Mouse (Mus musculus): ENCODE data around the gene Plcz1. TPM values are rescaled to one million over a fixed set of nuclear protein-coding genes. Genes with fewer than 3 reads are reported as not detected.

The Plcz1 gene
- polyA plus RNA-seq (2021) = not detected

DNA sequence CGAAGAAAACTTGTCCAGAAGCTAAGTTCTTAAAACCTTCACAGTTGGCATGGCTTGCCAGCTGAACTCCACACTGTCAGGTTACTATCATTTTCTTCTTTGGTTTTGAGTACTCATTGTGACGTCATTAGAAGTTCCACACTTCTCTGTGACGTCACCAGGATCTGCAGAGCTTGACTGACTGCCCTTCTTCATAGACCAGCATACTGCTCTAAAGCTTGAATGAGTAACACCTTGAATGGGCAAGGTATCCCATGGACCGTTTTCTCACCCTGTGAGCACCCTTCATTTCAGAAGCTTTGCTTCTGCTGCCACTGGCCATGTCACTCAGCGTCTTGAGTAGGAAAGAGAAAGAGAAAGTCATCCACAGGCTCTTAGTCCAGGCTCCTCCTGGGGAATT, at the start of gene Plcz1:
Gene Plcz1 (minus strand): TSS at position 101 of the 400 bp plus-strand sequence.
- in situ Hi-C loops (cut with MboI; ENCODE audit: low pct_unique_long_range_greater_than_20kb) = no loop called here
- TF ChIP-seq CTCF (IDR thresholded peaks at IDR 0.05) = no peak
- ATAC-seq = no peak
- no peaks in the 10 kb centered on the region for H3K27me3 ChIP-seq
- CTCF ChIA-PET = interaction anchor here (1.2 kb wide), 2 partner anchors 9 to 23 kb away, joined by 3 to 4 read pairs; no protein-coding TSS in a partner anchor
- DNase-seq (ENCODE audit: low read depth, low spot score) = no peak
- POLR2A ChIA-PET = no interaction called here

DNA sequence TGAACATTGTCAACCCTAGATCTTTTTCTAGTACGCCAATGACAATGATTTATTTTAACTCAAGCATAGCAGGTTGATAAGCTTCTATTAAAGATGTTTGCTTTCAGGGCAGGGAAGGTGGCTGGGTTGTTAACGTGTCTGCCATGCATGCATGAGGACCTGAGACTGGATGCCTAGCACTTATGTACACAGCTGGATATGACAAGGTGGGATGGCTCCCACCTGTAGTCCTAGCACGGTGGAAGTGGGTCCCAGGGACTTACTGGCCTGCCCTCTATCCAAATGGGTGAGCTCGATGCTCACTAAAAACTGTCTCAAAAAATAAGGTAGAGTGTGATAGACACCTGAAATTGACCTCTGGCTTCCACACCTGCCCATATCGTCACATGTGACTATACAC, 48.6 kb upstream of the Plcz1 start:
- H3K27me3 ChIP-seq = no peaks in the 10 kb centered on the region
- DNase-seq (ENCODE audit: low read depth, low spot score) (no peak), ATAC-seq (no peak)
- ChIA-PET CTCF (interaction anchor here (2.2 kb wide), 1 partner anchor 8 kb away, joined by 5 read pairs; no protein-coding TSS in a partner anchor), POLR2A (no interaction called here)
- in situ Hi-C loops (cut with MboI; ENCODE audit: low pct_unique_long_range_greater_than_20kb) = no loop called here
- no peak for TF ChIP-seq CTCF (IDR thresholded peaks at IDR 0.05)

DNA sequence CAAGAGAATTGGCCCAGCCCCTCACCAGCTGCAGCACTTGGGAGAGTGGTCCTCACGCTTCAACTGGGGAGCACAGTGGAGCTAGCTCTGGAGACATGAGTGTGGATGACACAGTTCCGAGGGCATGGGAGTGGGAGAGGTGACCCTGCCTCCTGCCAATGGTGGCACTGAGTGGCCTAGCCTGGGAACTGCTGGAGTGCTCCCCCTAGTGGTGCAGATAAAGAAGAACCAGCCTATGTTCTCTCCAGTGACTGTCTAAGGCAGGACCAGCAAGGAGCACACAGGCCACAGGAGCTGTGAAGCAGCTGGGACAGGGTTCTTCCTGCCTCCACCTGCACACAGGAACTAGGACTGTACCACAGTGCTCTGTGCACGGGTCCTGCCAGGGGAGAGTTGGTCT, 40.5 kb upstream of the Plcz1 start:
- ATAC-seq = no peak
- DNase-seq (ENCODE audit: low read depth, low spot score) = no peak
- H3K27me3 ChIP-seq = no peaks in the 10 kb centered on the region
- CTCF ChIA-PET = interaction anchor here (0.7 to 1.2 kb wide), 2 partner anchors 9 to 279 kb away, joined by 3 to 5 read pairs; no protein-coding TSS in a partner anchor
- in situ Hi-C loops (cut with MboI; ENCODE audit: low pct_unique_long_range_greater_than_20kb) = no loop called here
- POLR2A ChIA-PET = interaction anchor here (0.5 kb wide), 1 partner anchor 223 kb away, joined by 3 read pairs; no protein-coding TSS in a partner anchor
- peak; percentile 28 for TF ChIP-seq CTCF (IDR thresholded peaks at IDR 0.05)

DNA sequence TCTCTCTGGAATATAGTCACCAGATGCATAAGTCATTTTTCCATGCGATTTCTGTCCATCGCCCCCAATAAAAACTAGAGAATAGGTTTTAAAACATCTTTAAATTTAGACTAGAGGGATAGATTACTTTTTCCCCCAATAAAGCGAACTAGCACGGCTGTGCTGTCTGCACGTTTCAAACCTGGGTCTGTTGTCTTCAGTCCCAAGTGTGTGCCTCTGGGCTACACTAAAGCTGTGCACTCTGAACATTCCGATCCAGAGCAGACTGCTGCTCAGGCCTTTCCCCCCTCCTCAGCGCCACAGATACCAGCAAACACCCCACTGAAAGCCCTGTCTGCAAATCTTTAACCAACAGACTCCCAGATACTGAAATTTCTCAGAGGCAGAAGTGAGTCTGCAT, 39.7 kb upstream of the Plcz1 start:
- in situ Hi-C loops (cut with MboI; ENCODE audit: low pct_unique_long_range_greater_than_20kb) = no loop called here
- no peak for TF ChIP-seq CTCF (IDR thresholded peaks at IDR 0.05)
- ATAC-seq (no peak), DNase-seq (ENCODE audit: low read depth, low spot score) (no peak)
- no peaks in the 10 kb centered on the region for H3K27me3 ChIP-seq
- POLR2A ChIA-PET = no interaction called here
- CTCF ChIA-PET = interaction anchor here (1.2 kb wide), 1 partner anchor 9 kb away, joined by 5 read pairs; no protein-coding TSS in a partner anchor

DNA sequence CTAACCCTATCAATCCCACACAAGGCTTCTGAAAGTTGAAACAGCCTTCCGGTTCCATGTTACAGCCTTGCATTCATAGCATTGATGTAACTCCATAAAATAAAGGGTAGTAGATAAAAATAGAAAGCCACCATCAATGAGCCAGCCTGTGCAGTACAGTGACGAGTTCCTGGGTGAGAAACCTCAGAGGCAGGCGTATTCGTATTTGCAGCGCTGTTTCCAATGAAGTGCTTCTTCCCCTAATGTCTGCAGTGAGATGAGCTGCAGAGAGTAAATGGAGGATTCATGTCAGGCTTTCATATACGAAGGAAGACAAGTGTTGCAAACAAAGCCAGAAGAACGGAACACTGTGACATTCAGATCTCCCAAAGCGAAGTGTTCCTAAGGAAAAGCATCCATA, 27.9 kb upstream of the Plcz1 start:
- POLR2A ChIA-PET = no interaction called here
- CTCF ChIA-PET = no interaction called here
- ATAC-seq = no peak
- in situ Hi-C loops (cut with MboI; ENCODE audit: low pct_unique_long_range_greater_than_20kb) = no loop called here
- no peak for DNase-seq (ENCODE audit: low read depth, low spot score)
- peaks cover 4% of the 10 kb centered on the region for H3K27me3 ChIP-seq
- no peak for TF ChIP-seq CTCF (IDR thresholded peaks at IDR 0.05)

DNA sequence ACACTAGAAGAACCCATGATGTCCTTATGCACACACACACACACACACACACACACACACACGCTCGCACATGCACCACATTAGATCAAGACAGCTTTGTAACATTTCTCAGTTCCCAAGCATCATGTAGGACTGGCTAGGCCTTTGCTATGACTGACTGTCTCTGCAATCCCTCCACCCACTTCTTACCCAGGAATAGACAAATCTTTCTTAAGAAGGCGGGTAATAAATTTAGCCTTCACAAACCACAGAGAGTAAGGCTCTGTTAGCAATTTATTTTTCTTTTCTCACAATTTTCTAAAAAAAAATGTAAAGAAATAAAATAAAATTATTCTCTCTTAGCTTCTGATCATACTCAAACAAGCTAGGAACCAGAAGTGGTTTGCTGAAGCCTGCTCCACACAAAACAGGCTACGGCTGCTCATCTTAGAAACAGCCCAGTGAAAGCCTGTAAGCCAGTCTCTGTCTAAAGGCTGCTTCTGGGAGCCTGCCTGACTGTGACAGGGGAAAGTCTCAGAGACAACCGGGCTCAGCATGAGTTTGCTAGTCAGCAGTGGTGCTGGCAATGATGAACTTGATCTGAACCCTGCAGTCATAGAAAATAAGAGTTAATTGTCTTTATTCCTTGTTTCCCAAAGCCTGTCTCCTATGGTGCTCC, 13.1 kb upstream of the Plcz1 start:
- in situ Hi-C loops (cut with MboI; ENCODE audit: low pct_unique_long_range_greater_than_20kb) = no loop called here
- H3K27me3 ChIP-seq = no peaks in the 10 kb centered on the region
- no peak for ATAC-seq
- CTCF ChIA-PET = interaction anchor here (1.1 kb wide), 1 partner anchor 10 kb away, joined by 3 read pairs; no protein-coding TSS in a partner anchor
- POLR2A ChIA-PET = no interaction called here
- no peak for DNase-seq (ENCODE audit: low read depth, low spot score)
- no peak for TF ChIP-seq CTCF (IDR thresholded peaks at IDR 0.05)

DNA sequence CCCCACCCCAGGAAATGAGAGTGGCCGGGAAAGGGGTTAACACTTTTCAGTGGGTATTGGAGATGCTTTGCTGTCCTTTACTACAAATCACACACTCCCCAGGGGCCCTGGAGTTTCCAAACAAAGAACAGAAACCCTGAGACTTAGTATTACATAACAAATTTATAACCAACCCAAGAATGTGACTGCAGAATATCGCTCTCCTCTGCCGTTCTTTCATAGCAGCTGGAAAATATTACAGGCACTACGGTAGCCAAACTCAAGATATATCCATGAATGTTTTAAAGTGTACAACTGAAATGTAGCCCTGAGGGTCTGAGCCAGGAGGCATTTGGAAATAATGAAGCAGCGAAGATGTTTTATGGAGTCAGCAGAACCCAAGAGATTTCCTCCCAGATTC, 10.2 kb upstream of the Plcz1 start:
- DNase-seq (ENCODE audit: low read depth, low spot score) = no peak

DNA sequence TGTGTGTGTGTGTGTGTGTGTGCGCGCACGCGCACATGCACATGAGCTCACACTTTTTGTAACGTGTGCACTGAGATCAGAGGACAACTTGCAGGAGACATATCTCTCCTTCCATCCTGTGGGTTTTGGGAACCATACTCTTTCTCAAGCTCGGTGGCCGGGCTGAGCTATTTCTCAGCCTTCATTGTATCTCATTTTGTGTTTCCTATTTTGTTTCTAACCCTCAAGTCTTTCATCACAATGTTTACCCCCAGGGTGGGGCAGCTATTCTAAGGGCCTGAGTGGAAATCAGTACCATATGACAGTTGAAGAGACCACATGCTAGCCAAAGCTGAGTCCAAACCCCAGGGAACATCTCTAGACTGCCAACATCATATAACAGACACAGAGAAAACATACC, 305 bp downstream of the Plcz1 start, which contains the start of gene Capza3:
Gene Capza3 (plus strand): TSS at position 301 of the 400 bp plus-strand sequence.
- no peak for TF ChIP-seq CTCF (IDR thresholded peaks at IDR 0.05)
- POLR2A ChIA-PET = interaction anchor here (0.9 kb wide), 1 partner anchor 243 kb away, joined by 14 read pairs; no protein-coding TSS in a partner anchor
- DNase-seq (ENCODE audit: low read depth, low spot score) (no peak), ATAC-seq (no peak)
- no peaks in the 10 kb centered on the region for H3K27me3 ChIP-seq
- in situ Hi-C loops (cut with MboI; ENCODE audit: low pct_unique_long_range_greater_than_20kb) = no loop called here
- CTCF ChIA-PET = interaction anchor here (1.2 kb wide), 1 partner anchor 22 kb away, joined by 3 read pairs; no protein-coding TSS in a partner anchor

More for the DNA sequence above, 10.2 kb upstream of the Plcz1 start:
- ChIA-PET CTCF (interaction anchor here (0.6 to 1.2 kb wide), 2 partner anchors 13 to 33 kb away, joined by 3 read pairs; no protein-coding TSS in a partner anchor), POLR2A (no interaction called here)
- no peak for TF ChIP-seq CTCF (IDR thresholded peaks at IDR 0.05)
- in situ Hi-C loops (cut with MboI; ENCODE audit: low pct_unique_long_range_greater_than_20kb) = no loop called here
- H3K27me3 ChIP-seq = no peaks in the 10 kb centered on the region
- no peak for ATAC-seq

DNA sequence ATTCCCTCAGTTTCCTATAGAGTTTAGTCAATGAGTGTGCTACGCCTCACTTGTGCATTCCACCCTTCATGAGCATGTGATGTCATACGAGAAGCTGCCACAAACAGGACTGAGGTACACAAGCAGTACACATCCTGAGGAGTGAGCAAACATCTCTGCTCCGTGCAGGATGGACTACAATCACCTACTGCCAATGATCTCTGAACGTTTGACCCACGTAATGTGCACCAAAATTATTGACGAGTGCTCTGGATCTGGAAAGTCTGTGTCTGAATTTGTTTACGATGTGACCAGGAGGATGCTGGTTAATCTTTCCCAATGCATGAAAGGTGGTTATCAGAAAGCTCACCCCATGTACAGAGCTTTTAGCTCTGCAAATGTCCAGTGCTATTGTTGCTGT, 16.9 kb downstream of the Plcz1 start:
- in situ Hi-C loops (cut with MboI; ENCODE audit: low pct_unique_long_range_greater_than_20kb) = no loop called here
- no peak for TF ChIP-seq CTCF (IDR thresholded peaks at IDR 0.05)
- no peak for DNase-seq (ENCODE audit: low read depth, low spot score)
- H3K27me3 ChIP-seq = no peaks in the 10 kb centered on the region
- CTCF ChIA-PET = interaction anchor here (1.8 kb wide), 1 partner anchor 39 kb away, joined by 4 read pairs; no protein-coding TSS in a partner anchor
- POLR2A ChIA-PET = no interaction called here
- no peak for ATAC-seq

DNA sequence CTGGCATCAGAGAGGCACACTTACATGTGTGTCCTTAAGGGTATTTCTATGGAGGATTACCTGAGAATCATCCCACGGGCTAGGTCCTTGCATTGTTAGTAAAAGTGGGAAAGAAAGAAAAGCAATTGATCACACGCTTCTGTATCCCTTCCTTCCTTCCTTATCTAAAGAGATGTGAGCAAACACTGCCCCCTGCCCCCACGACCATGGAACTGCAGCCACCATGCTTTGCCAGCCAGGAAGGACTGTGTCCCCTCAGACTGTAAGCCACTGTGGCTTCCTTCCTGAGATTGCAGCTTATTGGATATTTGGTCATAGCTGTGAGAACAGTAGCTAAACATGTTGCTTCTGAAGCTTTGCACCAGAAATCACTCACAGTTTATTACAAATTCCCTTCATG, 36.1 kb downstream of the Plcz1 start:
- POLR2A ChIA-PET = no interaction called here
- no peaks in the 10 kb centered on the region for H3K27me3 ChIP-seq
- no peak for ATAC-seq
- CTCF ChIA-PET = no interaction called here
- in situ Hi-C loops (cut with MboI; ENCODE audit: low pct_unique_long_range_greater_than_20kb) = no loop called here
- TF ChIP-seq CTCF (IDR thresholded peaks at IDR 0.05) = no peak
- no peak for DNase-seq (ENCODE audit: low read depth, low spot score)

DNA sequence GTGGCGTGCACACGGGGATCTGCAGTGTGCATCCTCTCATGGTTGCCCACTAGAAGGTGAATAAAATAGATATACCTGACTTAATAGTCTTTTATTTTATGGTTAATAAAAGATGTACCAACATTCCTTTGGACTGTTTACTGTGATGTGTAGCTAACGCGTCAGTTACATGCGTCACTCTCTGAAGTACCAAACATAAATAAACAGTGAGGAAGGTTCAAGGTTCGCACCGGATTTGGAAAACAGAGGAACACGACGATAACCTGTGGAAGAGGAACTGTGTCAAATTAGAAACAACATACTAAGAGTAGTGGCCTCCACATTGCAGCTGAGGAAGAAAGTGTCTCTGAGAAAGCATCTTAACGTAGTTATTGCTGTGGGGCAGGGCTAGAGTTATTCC, 51.7 kb downstream of the Plcz1 start:
- TF ChIP-seq CTCF (IDR thresholded peaks at IDR 0.05) = no peak
- in situ Hi-C loops (cut with MboI; ENCODE audit: low pct_unique_long_range_greater_than_20kb) = no loop called here
- H3K27me3 ChIP-seq = no peaks in the 10 kb centered on the region
- CTCF ChIA-PET = no interaction called here
- DNase-seq (ENCODE audit: low read depth, low spot score) (no peak), ATAC-seq (no peak)
- POLR2A ChIA-PET = no interaction called here
